ENCODE assay signal across 8 mouse cellular contexts in genomic region chr19:27600386-27600785, GRCm38 (mm10).
DNase-seq lines count a peak whose midpoint lies in the region; ATAC-seq and TF ChIP-seq lines count a peak whose summit lies in the region.
"Not testable (repeated sequence)": the region's sequence is repeated elsewhere in the genome, so short reads cannot be mapped to it uniquely, and the experiment has no call there.

No protein-coding gene starts in this region.

- not testable (repeated sequence) for H3K27me3 ChIP-seq in E14TG2a.4 (ENCODE audit: insufficient read depth, low read length); embryonic facial prominence, embryonic 14.5 days (replicated peaks; ENCODE audit: control insufficient read depth, insufficient read depth, low read length); forebrain, embryonic 15.5 days; hindbrain, embryonic 13.5 days; hindbrain, embryonic 16.5 days (replicated peaks; ENCODE audit: control insufficient read depth, insufficient read depth, low read length); midbrain, embryonic 14.5 days (ENCODE audit: control insufficient read depth, insufficient read depth, low read length); midbrain, postnatal 0 days (ENCODE audit: insufficient read depth, low read length)

- peak overlapping the region; percentile 39 for H3K4me3 ChIP-seq in E14TG2a.4 (replicated peaks; ENCODE audit: low read length)
- H3K4me3 ChIP-seq in embryonic facial prominence, embryonic 14.5 days (ENCODE audit: low read depth, low read length); forebrain, embryonic 15.5 days; hindbrain, embryonic 13.5 days; hindbrain, embryonic 16.5 days (ENCODE audit: low read length); midbrain, embryonic 14.5 days (replicated peaks; ENCODE audit: low read depth, low read length); midbrain, postnatal 0 days (ENCODE audit: low read depth, low read length): not testable (repeated sequence)

- not testable (repeated sequence) for H3K36me3 ChIP-seq in E14TG2a.4 (ENCODE audit: insufficient read depth, low read length); embryonic facial prominence, embryonic 14.5 days (ENCODE audit: control insufficient read depth, insufficient read depth, low read length); forebrain, embryonic 15.5 days; hindbrain, embryonic 13.5 days; hindbrain, embryonic 16.5 days (ENCODE audit: control insufficient read depth, insufficient read depth, low read length); midbrain, embryonic 14.5 days (ENCODE audit: control insufficient read depth, insufficient read depth, low read length); midbrain, postnatal 0 days (ENCODE audit: insufficient read depth, low read length)

- TF ChIP-seq CTCF in E14TG2a.4 (conservative IDR thresholded peaks at IDR 0.05; ENCODE audit: low read length); midbrain, postnatal 0 days (IDR thresholded peaks at IDR 0.05): not testable (repeated sequence)

- H3K27ac ChIP-seq in embryonic facial prominence, embryonic 14.5 days (replicated peaks; ENCODE audit: low read depth, low read length) = not testable (repeated sequence)
- peak overlapping the region; percentile 62 for H3K27ac ChIP-seq in forebrain, embryonic 15.5 days (replicated peaks)
- peak overlapping the region; percentile 64; the same call in 1 of the 2 replicates for H3K27ac ChIP-seq in hindbrain, embryonic 13.5 days
- peak overlapping the region; percentile 63; the same call in 1 of the 2 replicates for H3K27ac ChIP-seq in hindbrain, embryonic 16.5 days (ENCODE audit: low read depth, low read length)
- H3K27ac ChIP-seq in midbrain, embryonic 14.5 days (replicated peaks; ENCODE audit: low read depth, low read length) = 0 out of 2 replicates have a peak overlapping the region, but pooled peaks have one; percentile 28
- H3K27ac ChIP-seq in midbrain, postnatal 0 days (ENCODE audit: low read depth, low read length) = peak overlapping the region; percentile 47; the same call in 1 of the 2 replicates

- 0 out of 2 replicates have a peak overlapping the region, but pooled peaks have one; percentile 18 for H3K4me2 ChIP-seq in embryonic facial prominence, embryonic 14.5 days (ENCODE audit: low read depth, low read length)
- H3K4me2 ChIP-seq in forebrain, embryonic 15.5 days (replicated peaks); hindbrain, embryonic 13.5 days; hindbrain, embryonic 16.5 days (ENCODE audit: low read length); midbrain, embryonic 14.5 days (ENCODE audit: low read length); midbrain, postnatal 0 days (ENCODE audit: low read depth, low read length, poor library complexity, severe bottlenecking): not testable (repeated sequence)

- DNase-seq in R1 (ENCODE audit: low read depth, low spot score) = peak; percentile 74
- not testable (repeated sequence) for DNase-seq in embryonic facial prominence, embryonic 14.5 days (ENCODE audit: low spot score); midbrain, embryonic 14.5 days; midbrain, postnatal 0 days (ENCODE audit: low spot score)

- H3K9ac ChIP-seq in embryonic facial prominence, embryonic 14.5 days (ENCODE audit: low read depth, low read length); forebrain, embryonic 15.5 days (replicated peaks); hindbrain, embryonic 13.5 days; hindbrain, embryonic 16.5 days (ENCODE audit: low read depth, low read length); midbrain, embryonic 14.5 days (replicated peaks; ENCODE audit: low read length); midbrain, postnatal 0 days (replicated peaks; ENCODE audit: low read length, poor library complexity, severe bottlenecking): not testable (repeated sequence)

- WGBS in embryonic facial prominence, embryonic 14.5 days = 87% methylated on average over 9 of the region's 9 CpGs
- 79% methylated on average over 9 of the region's 9 CpGs for WGBS in forebrain, embryonic 15.5 days
- WGBS in hindbrain, embryonic 13.5 days = 89% methylated on average over 9 of the region's 9 CpGs
- WGBS in hindbrain, embryonic 16.5 days = 76% methylated on average over 9 of the region's 9 CpGs
- WGBS in midbrain, embryonic 14.5 days = 92% methylated on average over 9 of the region's 9 CpGs
- WGBS in midbrain, postnatal 0 days = 85% methylated on average over 9 of the region's 9 CpGs

- H3K4me1 ChIP-seq in E14TG2a.4 (replicated peaks; ENCODE audit: low read depth, low read length) = peaks cover 67% of the 10 kb centered on the region
- not testable (repeated sequence) for H3K4me1 ChIP-seq in embryonic facial prominence, embryonic 14.5 days (ENCODE audit: control insufficient read depth, insufficient read depth, low read length); hindbrain, embryonic 16.5 days (ENCODE audit: control insufficient read depth, insufficient read depth, low read depth, low read length); midbrain, embryonic 14.5 days (ENCODE audit: control insufficient read depth, insufficient read depth, low read length); midbrain, postnatal 0 days (ENCODE audit: insufficient read depth, low read length)
- peaks cover 20% of the 10 kb centered on the region for H3K4me1 ChIP-seq in forebrain, embryonic 15.5 days
- H3K4me1 ChIP-seq in hindbrain, embryonic 13.5 days (replicated peaks) = peaks cover 13% of the 10 kb centered on the region

- not testable (repeated sequence) for ATAC-seq in embryonic facial prominence, embryonic 14.5 days (ENCODE audit: low read depth); hindbrain, embryonic 16.5 days; midbrain, embryonic 14.5 days (ENCODE audit: low FRiP score, low TSS enrichment); midbrain, postnatal 0 days (ENCODE audit: low FRiP score)
- 0 out of 2 replicates have a peak, but pooled peaks have one; percentile 7 for ATAC-seq in forebrain, embryonic 15.5 days (replicated peaks)
- ATAC-seq in hindbrain, embryonic 13.5 days (ENCODE audit: low FRiP score) = peak; percentile 18; the same call in 1 of the 2 replicates

- H3K9me3 ChIP-seq in E14TG2a.4 (ENCODE audit: low read length); embryonic facial prominence, embryonic 14.5 days (ENCODE audit: control insufficient read depth, low read length); forebrain, embryonic 15.5 days; hindbrain, embryonic 13.5 days; hindbrain, embryonic 16.5 days (ENCODE audit: control insufficient read depth, low read length); midbrain, embryonic 14.5 days (ENCODE audit: control insufficient read depth, low read length); midbrain, postnatal 0 days (ENCODE audit: low read length): not testable (repeated sequence)
